Mouse (Mus musculus) thymus, adult 2 months (tissue): ENCODE measurements around the gene Tanc1.

Experiments
- CTCF ChIP-seq: fragments of 200-500 bp; IDR thresholded peaks from 2 replicates; pipeline ENCODE4 v1.5.1; 2012; ENCODE audit warnings: mild to moderate bottlenecking, control low read depth, low read length, moderate library complexity, borderline replicate concordance; ENCODE audit not compliant: control insufficient read depth, poor library complexity, insufficient read depth; ENCODE audit errors: extremely low read depth
- POLR2A ChIP-seq: fragments of 200-500 bp; IDR thresholded peaks from 2 replicates; pipeline ENCODE4 v1.6.1; 2012; ENCODE audit warnings: mild to moderate bottlenecking, low read length, control low read depth, moderate library complexity; ENCODE audit not compliant: control insufficient read depth, poor library complexity, insufficient read depth; ENCODE audit errors: extremely low read depth

- peak; percentile 32; the same call in 1 of the 2 replicates for TF ChIP-seq POLR2A
- peak; percentile 66; the same call in 1 of the 2 replicates for TF ChIP-seq CTCF
Observed at GRCm38 (mm10) chr2:59881831-59882741, 270.2 kb downstream of the Tanc1 start, which contains the start of gene Wdsub1.
